Mouse (Mus musculus): ENCODE data around the gene Vps13d.

Gene Vps13d

DNA sequence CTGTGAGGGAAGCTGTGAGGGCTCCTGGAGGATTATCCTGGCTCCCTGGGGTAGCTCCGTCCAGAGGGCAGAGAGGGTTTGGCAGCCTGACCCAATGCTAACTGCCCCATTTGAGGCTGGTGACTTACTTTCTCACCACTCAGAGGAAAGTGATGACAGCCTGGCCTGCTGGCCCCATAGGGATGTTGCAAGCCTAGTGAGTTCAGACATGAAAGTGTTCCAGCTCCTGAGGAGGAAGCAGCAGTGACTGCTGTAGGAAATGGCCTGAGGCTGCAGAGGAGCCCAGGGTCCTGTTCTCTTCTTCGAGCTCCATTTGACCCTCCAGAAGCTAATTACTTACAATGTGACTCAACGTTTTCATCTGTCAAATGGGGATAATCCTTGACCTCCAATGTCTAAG, 157.8 kb downstream of the Vps13d start:
- DNase-seq (ENCODE audit: low spot score in 2 of 2): peak in 1 of 2 experiments; percentile 27

GRCm38 (mm10) chr4:145035450-145035849, 159.4 kb downstream of the Vps13d start:
- no peak for DNase-seq (ENCODE audit: low spot score in 2 of 2)

GRCm38 (mm10) chr4:145034506-145035243, 160.1 kb downstream of the Vps13d start:
- DNase-seq (ENCODE audit: low spot score in 2 of 2): peak; percentile 60 to 73

DNA sequence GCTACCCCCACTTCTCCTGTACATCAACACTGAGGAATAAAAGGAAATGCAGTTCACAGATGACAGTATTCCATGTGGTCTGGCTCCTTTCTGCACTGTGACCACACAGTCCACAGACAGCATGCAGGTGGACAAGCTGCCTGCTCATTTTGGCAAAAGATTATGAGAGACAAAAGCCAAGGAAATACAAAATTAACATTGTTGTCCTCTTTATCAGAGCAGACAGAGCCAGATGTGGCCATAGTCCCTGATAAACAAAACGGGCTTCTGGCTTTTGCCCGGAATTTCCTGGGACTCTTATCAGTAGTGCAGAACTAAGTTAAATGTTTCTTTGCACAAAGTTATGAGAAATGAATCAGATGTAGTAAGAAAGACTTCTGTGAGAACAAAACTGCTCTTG, 161.4 kb downstream of the Vps13d start:
- no peak for DNase-seq (ENCODE audit: low spot score in 2 of 2)

DNA sequence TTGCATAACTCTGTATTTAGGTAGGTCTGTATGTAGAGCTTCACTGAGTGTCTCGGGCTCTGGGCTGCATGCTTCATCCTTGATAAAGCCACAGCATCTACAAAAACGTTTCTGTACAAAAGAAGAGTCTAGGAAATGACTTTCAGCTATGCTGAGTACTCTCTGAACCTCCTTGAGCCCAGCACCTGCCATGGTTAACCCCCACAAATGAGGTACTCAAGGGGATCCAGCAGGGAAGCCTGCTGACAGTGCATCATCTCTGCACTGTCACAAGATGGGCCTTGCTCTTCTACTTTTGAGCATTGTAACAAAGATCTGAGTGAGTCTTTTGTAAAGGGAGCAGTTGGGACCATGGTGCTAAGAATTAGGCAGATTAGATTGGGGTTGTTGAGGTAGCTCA, 162.2 kb downstream of the Vps13d start:
- no peak for DNase-seq (ENCODE audit: low spot score in 2 of 2)

GRCm38 (mm10) chr4:145031510-145031909, 163.3 kb downstream of the Vps13d start:
- no peak for DNase-seq (ENCODE audit: low spot score in 2 of 2)

GRCm38 (mm10) chr4:145026449-145026851, 168.4 kb downstream of the Vps13d start:
- DNase-seq (ENCODE audit: low spot score in 2 of 2): no peak

- no peak for DNase-seq (ENCODE audit: low spot score in 2 of 2)
Observed at GRCm38 (mm10) chr4:145025409-145025762, 169.4 kb downstream of the Vps13d start.

GRCm38 (mm10) chr4:145024694-145025408, 170.0 kb downstream of the Vps13d start:
- DNase-seq (ENCODE audit: low spot score in 2 of 2): no peak

- no peak for DNase-seq (ENCODE audit: low spot score in 2 of 2)
Observed at GRCm38 (mm10) chr4:145023911-145024310, 170.9 kb downstream of the Vps13d start.

GRCm38 (mm10) chr4:145022815-145023214, 172.0 kb downstream of the Vps13d start:
- DNase-seq (ENCODE audit: low spot score in 2 of 2): no peak

- no peak for DNase-seq (ENCODE audit: low spot score in 2 of 2)
Observed at GRCm38 (mm10) chr4:145022211-145022610, 172.6 kb downstream of the Vps13d start.

- DNase-seq (ENCODE audit: low spot score in 2 of 2): no peak
Observed at GRCm38 (mm10) chr4:145020383-145020782, 174.4 kb downstream of the Vps13d start.

DNA sequence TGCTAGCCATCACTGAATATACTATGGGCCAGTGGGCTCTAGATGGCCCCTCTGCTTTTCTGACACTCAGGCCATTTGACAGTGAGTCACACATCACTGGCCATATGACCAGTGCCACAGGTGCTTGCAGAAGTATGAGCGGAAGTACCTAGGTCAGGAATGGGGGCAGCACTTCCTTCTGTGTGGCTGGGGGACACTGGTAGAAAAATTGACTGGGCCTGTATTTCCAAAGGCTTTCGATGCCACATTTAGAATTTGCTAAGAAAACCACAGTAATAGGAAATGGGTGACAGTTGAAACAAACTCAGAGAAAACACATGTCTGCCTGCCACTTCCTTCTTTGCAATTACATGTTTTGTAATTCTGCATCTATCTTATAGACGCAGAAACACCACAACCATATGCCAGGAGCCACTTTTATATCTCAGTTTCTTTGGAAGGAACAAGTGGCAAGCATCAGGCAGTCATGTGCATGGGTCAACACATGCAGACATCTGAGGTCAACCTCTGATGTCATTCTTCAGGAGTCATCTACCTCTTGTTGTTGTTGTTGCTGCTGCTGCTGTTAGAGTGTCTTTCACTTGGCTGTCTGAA, 175.6 kb downstream of the Vps13d start:
- peak in 1 of 2 experiments; percentile 37 for DNase-seq (ENCODE audit: low spot score in 2 of 2)

DNA sequence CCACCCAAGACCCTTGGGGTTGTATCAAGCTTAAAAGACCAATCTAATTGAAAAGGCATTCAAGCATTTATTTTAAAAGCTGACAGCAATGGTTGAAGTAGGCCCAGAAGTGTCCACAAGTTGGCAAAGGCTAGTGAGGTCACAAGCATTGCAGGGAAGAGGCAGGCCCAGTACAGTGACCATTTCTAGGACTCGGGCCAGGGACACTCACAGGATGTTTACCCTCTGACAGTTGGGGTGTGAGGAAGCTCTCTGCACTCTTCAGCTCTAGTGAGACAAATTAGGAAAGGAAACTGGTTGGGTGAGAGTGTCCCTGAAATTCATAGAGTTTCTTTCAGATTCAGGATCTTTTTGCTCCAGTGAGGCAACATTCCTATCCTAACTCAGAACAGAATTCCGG, 177.1 kb downstream of the Vps13d start:
- DNase-seq (ENCODE audit: low spot score in 2 of 2): peak; percentile 40 to 57

GRCm38 (mm10) chr4:145016669-145017068, 178.1 kb downstream of the Vps13d start:
- no peak for DNase-seq (ENCODE audit: low spot score in 2 of 2)

DNA sequence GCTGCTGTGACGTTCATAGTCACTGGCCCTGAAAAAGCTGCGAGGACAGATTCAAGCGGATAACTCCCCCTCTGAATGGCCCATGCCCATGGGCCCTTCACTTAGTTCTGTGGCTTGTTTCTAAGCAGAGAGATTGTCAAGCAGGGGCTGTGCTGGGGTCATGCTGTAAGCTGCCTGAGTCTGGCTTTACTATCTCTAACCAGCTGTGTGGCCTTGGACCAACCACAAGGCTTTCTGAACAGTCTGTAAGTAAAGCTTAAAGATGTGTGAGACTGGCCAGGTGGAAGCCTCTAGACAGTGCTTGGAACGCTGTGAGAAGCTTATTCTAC, 180.2 kb downstream of the Vps13d start:
- DNase-seq (ENCODE audit: low spot score in 2 of 2): no peak

GRCm38 (mm10) chr4:145013760-145014631, 180.8 kb downstream of the Vps13d start:
- no peak for DNase-seq (ENCODE audit: low spot score in 2 of 2)

- no peak for DNase-seq (ENCODE audit: low spot score in 2 of 2)
Observed at GRCm38 (mm10) chr4:145013187-145013586, 181.6 kb downstream of the Vps13d start.

DNA sequence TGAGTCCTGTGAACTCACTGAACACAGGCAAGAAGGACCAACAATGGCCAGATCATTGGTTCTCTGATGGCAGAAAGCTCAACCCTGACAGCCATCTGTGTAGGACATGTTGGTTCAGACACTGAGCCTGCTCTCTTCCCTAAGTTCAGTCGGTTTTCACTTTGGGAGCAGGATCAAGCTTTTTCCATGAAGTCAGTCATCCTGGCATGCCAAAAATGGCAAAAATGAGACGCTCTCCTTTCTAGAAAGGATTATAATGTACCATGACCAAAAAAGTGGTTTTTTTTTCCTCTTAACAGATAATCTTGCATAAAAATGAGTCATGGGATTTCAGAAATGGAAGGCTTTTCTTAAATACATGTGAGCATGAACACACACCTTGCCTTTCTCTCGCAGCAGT, 183.6 kb downstream of the Vps13d start:
- no peak for DNase-seq (ENCODE audit: low spot score in 2 of 2)

GRCm38 (mm10) chr4:145009934-145010333, 184.9 kb downstream of the Vps13d start:
- no peak for DNase-seq (ENCODE audit: low spot score in 2 of 2)

- no peak for DNase-seq (ENCODE audit: low spot score in 2 of 2)
Observed at GRCm38 (mm10) chr4:145009437-145009836, 185.4 kb downstream of the Vps13d start.
